Mouse (Mus musculus) E14TG2a.4 (cell line): ENCODE data around the gene Spaar.

ENCODE experiments used
- CTCF ChIP-seq: conservative IDR thresholded peaks from 2 replicates; pipeline ENCODE4 v1.5.1; 2014; ENCODE audit warnings: low read length
- NANOG ChIP-seq: IDR thresholded peaks from 2 replicates; pipeline ENCODE4 v1.6.1; 2014; ENCODE audit warnings: borderline replicate concordance, low read length, mixed read lengths

GRCm38 (mm10) chr4:43763410-43763809, 33.6 kb downstream of the Spaar start:
- peak; percentile 87 for TF ChIP-seq CTCF
- TF ChIP-seq NANOG: no peak
